Mouse (Mus musculus) small intestine, adult 2 months (tissue): ENCODE results near the gene Lima1.
"Not testable (repeated sequence)": the region's sequence is repeated elsewhere in the genome, so short reads cannot be mapped to it uniquely, and the experiment has no call there.

Experiments
- CTCF ChIP-seq: fragments of 200-500 bp; IDR thresholded peaks from 2 replicates; pipeline ENCODE4 v1.5.1; 2012; ENCODE audit warnings: low read depth, mild to moderate bottlenecking, control low read depth, inconsistent platforms, low read length, moderate library complexity, mixed read lengths; ENCODE audit not compliant: insufficient replicate concordance, insufficient read length; ENCODE audit errors: extremely low read depth
- POLR2A ChIP-seq: fragments of 200-500 bp; IDR thresholded peaks from 2 replicates; pipeline ENCODE4 v1.6.1; 2012; ENCODE audit warnings: low read depth, mild to moderate bottlenecking, control low read depth, inconsistent platforms, low read length, moderate library complexity

DNA sequence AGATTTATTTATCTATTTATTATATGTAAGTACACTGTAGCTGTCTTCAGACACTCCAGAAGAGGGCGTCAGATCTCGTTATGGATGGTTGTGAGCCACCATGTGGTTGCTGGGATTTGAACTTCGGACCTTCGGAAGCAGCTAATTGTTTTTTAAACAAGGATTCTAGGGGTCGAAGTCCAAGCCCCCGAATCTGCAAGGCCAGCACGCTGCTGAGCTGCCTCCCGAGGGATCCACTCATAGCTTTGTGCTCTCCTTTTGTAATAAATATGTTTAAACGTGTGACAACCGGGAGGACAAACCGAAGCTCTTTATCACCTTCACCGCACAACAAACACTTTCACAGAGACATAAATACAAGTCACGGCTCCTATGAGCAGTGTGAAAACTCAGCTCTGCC is 52.8 kb downstream of the Lima1 start:
- TF ChIP-seq CTCF, POLR2A: not testable (repeated sequence)
